Mouse (Mus musculus): ENCODE measurements around the gene Pcbp4. TPM values are rescaled to one million over a fixed set of nuclear protein-coding genes. Genes with fewer than 3 reads are reported as not detected.

The Pcbp4 gene
- 17.0 and 27.3 TPM in 2 replicates for polyA plus RNA-seq (2012; ENCODE audit: low replicate concordance)

GRCm38 (mm10) chr9:106453271-106454070 lies at the start of gene Pcbp4:
Pcbp4 (plus strand) TSS chr9:106453291.

GRCm38 (mm10) chr9:106429221-106430014 lies 23.7 kb upstream of the Pcbp4 start, which contains the start of gene Rpl29:
Rpl29 (plus strand) TSS chr9:106429454.

GRCm38 (mm10) chr9:106447348-106447747 lies 5.7 kb upstream of the Pcbp4 start, which contains the start of the genes Abhd14b and Abhd14a:
Abhd14b (plus strand) TSS chr9:106447459.
Abhd14a (minus strand) TSS chr9:106447678.

GRCm38 (mm10) chr9:106465571-106466200 lies 12.6 kb downstream of the Pcbp4 start, which contains the start of gene Gpr62:
Gpr62 (minus strand) TSS chr9:106465938.

GRCm38 (mm10) chr9:106475663-106476001 lies 22.5 kb downstream of the Pcbp4 start, which contains the start of gene Rrp9:
Rrp9 (plus strand) TSS chr9:106475963.

GRCm38 (mm10) chr9:106476924-106477484 lies 23.9 kb downstream of the Pcbp4 start, which contains the start of gene Parp3:
Parp3 (minus strand) TSS chr9:106476949.

GRCm38 (mm10) chr9:106499667-106500066 lies 46.6 kb downstream of the Pcbp4 start, which contains the start of gene Iqcf1:
Iqcf1 (plus strand) TSS chr9:106499967.

Other genes with a start within 250 kb of the Pcbp4 start
- 6.2 and 11.7 TPM in 2 replicates for gene Tlr9, start 230.7 kb upstream of the Pcbp4 start, polyA plus RNA-seq (2012; ENCODE audit: low replicate concordance)
- gene Alas1, start 204.6 kb upstream of the Pcbp4 start, polyA plus RNA-seq (2012; ENCODE audit: low replicate concordance): 7.5 and 12.5 TPM in 2 replicates
- 2.0 and 6.9 TPM in 2 replicates for gene Poc1a, start 172.2 kb upstream of the Pcbp4 start, polyA plus RNA-seq (2012; ENCODE audit: low replicate concordance)
- 13.9 and 19.2 TPM in 2 replicates for gene Dusp7, start 84.7 kb upstream of the Pcbp4 start, polyA plus RNA-seq (2012; ENCODE audit: low replicate concordance)
- 53.8 and 70.0 TPM in 2 replicates for gene Rpl29, start 23.8 kb upstream of the Pcbp4 start, polyA plus RNA-seq (2012; ENCODE audit: low replicate concordance)
- gene Acy1, start 15.0 kb upstream of the Pcbp4 start, polyA plus RNA-seq (2012; ENCODE audit: low replicate concordance): 7.9 and 24.2 TPM in 2 replicates
- gene Abhd14b, start 5.8 kb upstream of the Pcbp4 start, polyA plus RNA-seq (2012; ENCODE audit: low replicate concordance): 0.25 and 3.2 TPM in 2 replicates
- gene Abhd14a, start 5.6 kb upstream of the Pcbp4 start, polyA plus RNA-seq (2012; ENCODE audit: low replicate concordance): 6.5 and 44.6 TPM in 2 replicates
- 0.08 TPM in 1 of 2 replicates, not detected in the other for gene Gpr62, start 12.6 kb downstream of the Pcbp4 start, polyA plus RNA-seq (2012; ENCODE audit: low replicate concordance)
- gene Rrp9, start 22.7 kb downstream of the Pcbp4 start, polyA plus RNA-seq (2012; ENCODE audit: low replicate concordance): 642 and 1,004 TPM in 2 replicates
- gene Parp3, start 23.7 kb downstream of the Pcbp4 start, polyA plus RNA-seq (2012; ENCODE audit: low replicate concordance): 12.2 and 22.5 TPM in 2 replicates
- gene Iqcf1, start 46.7 kb downstream of the Pcbp4 start, polyA plus RNA-seq (2012; ENCODE audit: low replicate concordance): not detected in 2 replicates
- gene Iqcf5, start 61.3 kb downstream of the Pcbp4 start, polyA plus RNA-seq (2012; ENCODE audit: low replicate concordance): not detected in 2 replicates
- not detected in 2 replicates for gene Iqcf3, start 108.3 kb downstream of the Pcbp4 start, polyA plus RNA-seq (2012; ENCODE audit: low replicate concordance)
- gene Iqcf4, start 117.7 kb downstream of the Pcbp4 start, polyA plus RNA-seq (2012; ENCODE audit: low replicate concordance): not detected in 2 replicates
- not detected in 2 replicates for gene Iqcf6, start 173.3 kb downstream of the Pcbp4 start, polyA plus RNA-seq (2012; ENCODE audit: low replicate concordance)
- not detected in 2 replicates for gene Grm2, start 202.8 kb downstream of the Pcbp4 start, polyA plus RNA-seq (2012; ENCODE audit: low replicate concordance)
- gene Tex264, start 232.6 kb downstream of the Pcbp4 start, polyA plus RNA-seq (2012; ENCODE audit: low replicate concordance): 54.6 and 67.6 TPM in 2 replicates

Data from leukemia stem cell, adult 10-12 weeks (primary cell).